Mouse (Mus musculus) spleen, postnatal 10 days (tissue): ENCODE measurements around the gene Haus5.

Experiments used
- DNase-seq, 2 experiments: peaks; one replicate each; pipeline ENCODE4 v3.0.0; 2021 to 2022; ENCODE audit warnings: low spot score in 2 of 2

Haus5 gene

GRCm38 (mm10) chr7:30625530-30626384, 39.0 kb downstream of the Haus5 start, which contains the start of gene Cox6b1:
Gene Cox6b1, minus strand, starts transcription at chr7:30626151.
- DNase-seq = peak; percentile 77 to 92

DNA sequence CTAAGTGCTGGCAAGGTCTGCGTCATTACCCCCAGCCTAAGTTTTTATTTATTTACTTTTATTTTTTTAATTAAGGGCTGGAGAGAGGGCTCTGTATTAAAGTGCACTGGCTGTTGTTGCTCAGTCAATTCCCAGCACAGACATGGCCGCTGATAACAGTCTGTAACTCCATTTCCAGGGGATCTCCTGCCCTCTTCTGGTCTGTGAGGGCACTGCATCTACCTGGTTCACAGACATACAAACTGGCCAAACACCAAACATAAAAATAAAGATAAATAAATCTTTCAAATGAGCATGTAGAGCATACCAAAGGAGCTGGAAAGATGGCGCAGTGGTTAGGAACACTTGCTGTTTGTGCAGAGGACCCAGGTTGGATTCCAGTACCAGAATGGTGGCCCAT, 45.6 kb downstream of the Haus5 start:
- DNase-seq = peak; percentile 22 to 67

- no peak for DNase-seq
Observed at GRCm38 (mm10) chr7:30618658-30619057, 46.1 kb downstream of the Haus5 start.

DNA sequence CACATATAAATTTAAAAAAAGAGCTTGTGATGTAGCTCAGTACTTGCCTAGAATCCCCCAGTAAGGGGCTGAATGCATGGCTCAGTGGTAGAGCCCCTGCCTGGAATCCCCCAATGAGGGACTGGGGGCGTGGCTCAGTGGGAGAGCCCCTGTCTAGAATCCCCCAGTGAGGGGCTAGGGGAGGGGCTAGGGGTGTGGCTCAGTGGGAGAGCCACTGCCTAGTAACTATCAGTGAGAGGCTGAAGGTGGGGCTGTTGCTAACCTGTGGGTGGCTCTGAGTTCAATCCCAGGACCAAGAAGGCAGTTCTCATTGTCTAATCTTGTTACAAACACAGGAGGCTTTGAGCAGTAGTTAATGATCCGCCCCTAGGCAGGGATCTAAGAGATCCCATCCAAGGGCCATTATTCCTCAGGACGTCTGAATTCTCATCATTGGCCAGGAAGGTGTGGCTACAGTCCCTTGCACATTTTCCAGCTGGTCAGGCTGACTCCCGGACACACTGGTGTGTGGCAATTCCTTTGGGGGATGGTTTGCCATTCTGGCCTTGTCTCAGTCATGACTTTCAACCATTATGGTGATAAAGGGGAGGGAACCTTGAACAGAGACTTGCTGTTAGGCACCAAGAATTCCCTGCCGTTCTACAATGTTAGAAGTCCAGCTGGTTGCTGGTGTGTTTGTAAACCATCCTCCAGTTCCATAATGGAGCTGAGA, 49.6 kb downstream of the Haus5 start:
- no peak for DNase-seq

DNA sequence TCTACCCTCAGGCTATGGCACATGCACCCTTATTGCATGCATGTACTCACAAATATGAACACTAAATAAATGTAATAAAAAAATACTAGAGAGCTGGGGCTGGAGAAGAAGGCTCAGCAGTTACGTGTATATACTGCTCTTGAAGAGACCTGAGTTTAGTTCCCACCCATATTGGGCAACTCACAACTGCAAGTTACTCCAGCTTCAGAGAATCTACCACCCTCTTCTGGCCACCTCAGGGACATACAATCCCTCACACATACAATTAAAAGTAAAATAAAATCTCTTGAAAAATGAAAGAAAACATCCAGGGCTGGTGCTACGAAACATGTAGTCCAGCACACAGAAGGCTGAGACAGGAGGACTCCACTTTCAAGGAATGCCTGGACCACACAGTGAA, 50.3 kb downstream of the Haus5 start:
- DNase-seq = no peak

DNA sequence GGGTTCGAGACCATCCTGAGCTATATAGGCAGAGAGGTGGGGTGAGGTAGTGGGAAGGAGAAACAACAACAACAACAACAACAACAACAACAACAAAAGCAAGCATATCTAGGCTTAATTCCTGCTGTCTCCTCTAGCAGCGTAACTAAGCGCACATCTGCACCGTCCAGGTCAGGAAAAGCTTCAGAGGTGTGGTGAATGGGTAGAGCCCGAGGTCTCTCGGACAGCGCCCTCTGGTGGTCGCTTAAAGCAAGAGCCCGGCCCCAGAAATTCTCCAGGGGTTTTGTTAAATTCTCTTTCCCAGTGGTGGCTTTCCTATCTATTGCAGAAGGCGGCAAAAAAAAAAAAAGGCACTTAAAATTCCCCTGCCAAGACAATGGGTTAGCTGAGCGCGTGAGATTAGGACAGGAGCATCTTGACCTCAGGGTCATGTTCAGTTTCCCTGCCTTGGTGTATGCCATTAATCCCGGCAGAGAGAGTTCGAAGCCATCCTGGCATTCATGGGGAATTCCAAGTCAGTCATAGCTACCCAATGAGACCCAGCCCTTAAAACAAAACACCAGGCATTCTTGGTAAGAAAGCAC, 51.2 kb downstream of the Haus5 start:
- DNase-seq = peak; percentile 55 to 82

GRCm38 (mm10) chr7:30612654-30613402, 52.0 kb downstream of the Haus5 start, which contains the start of gene Upk1a:
Gene Upk1a, minus strand, starts transcription at chr7:30612847.
- DNase-seq = no peak

- no peak for DNase-seq
Observed at GRCm38 (mm10) chr7:30610043-30610442, 54.8 kb downstream of the Haus5 start.

DNA sequence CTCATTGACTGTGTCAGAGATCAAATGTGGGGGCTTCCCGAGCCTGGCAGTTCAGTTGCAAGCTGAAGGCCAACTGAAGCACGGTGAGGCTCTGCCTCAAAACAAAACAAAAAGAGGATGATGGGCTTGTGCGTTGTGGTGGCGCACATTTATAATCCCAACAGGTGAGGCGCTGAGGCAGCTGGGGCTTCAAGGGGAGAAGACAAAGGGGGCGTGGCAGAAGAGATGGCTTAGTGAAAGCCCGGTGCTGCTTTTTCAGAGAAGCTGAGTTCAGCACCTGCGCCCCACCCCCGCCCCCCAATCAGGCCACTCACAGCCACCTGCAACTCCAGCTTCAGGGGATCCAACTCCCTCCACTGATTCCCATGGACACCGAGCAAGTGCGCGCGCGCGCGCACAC, 56.3 kb downstream of the Haus5 start:
- no peak for DNase-seq

DNA sequence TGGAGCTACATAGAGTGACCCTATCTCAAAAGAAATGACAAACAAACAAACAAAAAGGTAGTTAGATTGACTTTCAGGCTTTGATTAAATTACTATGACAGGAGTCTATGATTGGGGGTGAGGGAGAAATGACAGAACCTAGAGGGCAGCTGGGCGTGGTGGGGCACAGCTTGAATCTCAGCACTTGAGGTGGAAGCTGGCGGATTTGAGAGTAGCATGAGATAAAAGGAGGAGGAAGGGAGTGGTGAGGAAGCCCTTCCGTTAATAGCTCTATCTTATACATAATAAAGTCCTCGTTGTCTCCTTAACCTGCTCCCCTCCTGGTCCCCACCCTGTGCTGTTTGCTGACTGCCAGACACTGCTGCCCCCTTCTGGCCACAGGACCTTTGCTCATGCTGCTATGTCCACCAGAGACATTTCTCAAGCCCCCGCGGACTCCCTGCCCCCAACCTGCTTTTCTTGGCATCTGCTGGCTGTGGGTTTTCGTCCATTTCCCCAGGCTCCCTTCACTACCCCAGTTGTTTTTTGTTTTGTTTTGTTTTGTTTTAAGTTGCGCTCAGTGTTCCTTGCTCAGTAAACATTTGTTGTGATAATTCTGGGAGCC, 57.0 kb downstream of the Haus5 start:
- peak; percentile 39 to 82 for DNase-seq

GRCm38 (mm10) chr7:30604944-30605343, 59.9 kb downstream of the Haus5 start:
- DNase-seq = no peak

- DNase-seq = no peak
Observed at GRCm38 (mm10) chr7:30604424-30604823, 60.4 kb downstream of the Haus5 start.
